Mouse (Mus musculus): ENCODE results near the gene Rex1bd. TPM values are rescaled to one million over a fixed set of nuclear protein-coding genes. Genes with fewer than 3 reads are reported as not detected.

Gene Rex1bd
- polyA plus RNA-seq, 1 experiment = 68.2 TPM

GRCm38 (mm10) chr8:70534281-70534680, 27.7 kb upstream of the Rex1bd start:
- Histone ChIP-seq H3K36me3 (ENCODE audit: control insufficient read depth) (peaks cover 85% of the 10 kb centered on the region), H3K4me3 (replicated peaks) (no peak overlapping the region), H3K9me3 (ENCODE audit: control insufficient read depth, low read length) (no peaks in the 10 kb centered on the region), H3K4me1 (ENCODE audit: control insufficient read depth) (peaks cover 49% of the 10 kb centered on the region), H3K27me3 (ENCODE audit: control insufficient read depth) (no peaks in the 10 kb centered on the region)
- TF ChIP-seq GATA1 (IDR thresholded peaks at IDR 0.05; ENCODE audit: low read length) (no peak), TAL1 (IDR thresholded peaks at IDR 0.05; ENCODE audit: low read length) (no peak)

GRCm38 (mm10) chr8:70530314-70530713, 23.8 kb upstream of the Rex1bd start:
- no peak overlapping the region for H3K4me3 ChIP-seq (replicated peaks)
- peaks cover 63% of the 10 kb centered on the region for H3K4me1 ChIP-seq (ENCODE audit: control insufficient read depth)
- peaks cover 63% of the 10 kb centered on the region for H3K36me3 ChIP-seq (ENCODE audit: control insufficient read depth)
- H3K27me3 ChIP-seq (ENCODE audit: control insufficient read depth) = no peaks in the 10 kb centered on the region
- TF ChIP-seq TAL1 (IDR thresholded peaks at IDR 0.05; ENCODE audit: low read length) (no peak), GATA1 (IDR thresholded peaks at IDR 0.05; ENCODE audit: low read length) (no peak)
- H3K9me3 ChIP-seq (ENCODE audit: control insufficient read depth, low read length) = no peaks in the 10 kb centered on the region

- H3K4me3 ChIP-seq (replicated peaks) = peak overlapping the region; percentile 50
- H3K4me1 ChIP-seq (ENCODE audit: control insufficient read depth) = peaks cover 63% of the 10 kb centered on the region
- H3K27me3 ChIP-seq (ENCODE audit: control insufficient read depth) = no peaks in the 10 kb centered on the region
- H3K36me3 ChIP-seq (ENCODE audit: control insufficient read depth) = peaks cover 58% of the 10 kb centered on the region
- no peaks in the 10 kb centered on the region for H3K9me3 ChIP-seq (ENCODE audit: control insufficient read depth, low read length)
- TF ChIP-seq GATA1 (IDR thresholded peaks at IDR 0.05; ENCODE audit: low read length) (no peak), TAL1 (IDR thresholded peaks at IDR 0.05; ENCODE audit: low read length) (no peak)
Observed at GRCm38 (mm10) chr8:70529741-70530161, 23.2 kb upstream of the Rex1bd start.

GRCm38 (mm10) chr8:70529299-70529698, 22.7 kb upstream of the Rex1bd start:
- Histone ChIP-seq H3K9me3 (ENCODE audit: control insufficient read depth, low read length) (no peaks in the 10 kb centered on the region), H3K4me1 (ENCODE audit: control insufficient read depth) (peaks cover 59% of the 10 kb centered on the region), H3K27me3 (ENCODE audit: control insufficient read depth) (no peaks in the 10 kb centered on the region), H3K36me3 (ENCODE audit: control insufficient read depth) (peaks cover 53% of the 10 kb centered on the region), H3K4me3 (replicated peaks) (peak overlapping the region; percentile 50)
- no peak for TF ChIP-seq GATA1 (IDR thresholded peaks at IDR 0.05; ENCODE audit: low read length)
- TF ChIP-seq TAL1 (IDR thresholded peaks at IDR 0.05; ENCODE audit: low read length) = no peak

GRCm38 (mm10) chr8:70528182-70528797, 21.7 kb upstream of the Rex1bd start:
- Histone ChIP-seq H3K9me3 (ENCODE audit: control insufficient read depth, low read length) (no peaks in the 10 kb centered on the region), H3K36me3 (ENCODE audit: control insufficient read depth) (peaks cover 43% of the 10 kb centered on the region), H3K4me1 (ENCODE audit: control insufficient read depth) (peaks cover 65% of the 10 kb centered on the region), H3K27me3 (ENCODE audit: control insufficient read depth) (no peaks in the 10 kb centered on the region), H3K4me3 (replicated peaks) (peak overlapping the region; percentile 77)
- TF ChIP-seq GATA1 (IDR thresholded peaks at IDR 0.05; ENCODE audit: low read length) = no peak
- no peak for TF ChIP-seq TAL1 (IDR thresholded peaks at IDR 0.05; ENCODE audit: low read length)

- H3K9me3 ChIP-seq (ENCODE audit: control insufficient read depth, low read length) = no peaks in the 10 kb centered on the region
- H3K27me3 ChIP-seq (ENCODE audit: control insufficient read depth) = no peaks in the 10 kb centered on the region
- peaks cover 37% of the 10 kb centered on the region for H3K36me3 ChIP-seq (ENCODE audit: control insufficient read depth)
- TF ChIP-seq GATA1 (IDR thresholded peaks at IDR 0.05; ENCODE audit: low read length) = no peak
- no peak for TF ChIP-seq TAL1 (IDR thresholded peaks at IDR 0.05; ENCODE audit: low read length)
- H3K4me3 ChIP-seq (replicated peaks) = peak within 1 kb of the TSS; percentile 77
- peaks cover 67% of the 10 kb centered on the region for H3K4me1 ChIP-seq (ENCODE audit: control insufficient read depth)
Observed at GRCm38 (mm10) chr8:70527512-70528181, 21.1 kb upstream of the Rex1bd start, which contains the start of the genes Fkbp8 and Kxd1. Gene Fkbp8 (plus strand): TSS chr8:70527724. Gene Kxd1 (minus strand): TSS chr8:70527956.

GRCm38 (mm10) chr8:70527111-70527511, 20.6 kb upstream of the Rex1bd start:
- Histone ChIP-seq H3K4me1 (ENCODE audit: control insufficient read depth) (peaks cover 67% of the 10 kb centered on the region), H3K36me3 (ENCODE audit: control insufficient read depth) (peaks cover 31% of the 10 kb centered on the region), H3K4me3 (replicated peaks) (peak overlapping the region; percentile 77), H3K27me3 (ENCODE audit: control insufficient read depth) (no peaks in the 10 kb centered on the region), H3K9me3 (ENCODE audit: control insufficient read depth, low read length) (no peaks in the 10 kb centered on the region)
- TF ChIP-seq TAL1 (IDR thresholded peaks at IDR 0.05; ENCODE audit: low read length) (no peak), GATA1 (IDR thresholded peaks at IDR 0.05; ENCODE audit: low read length) (no peak)

- Histone ChIP-seq H3K27me3 (ENCODE audit: control insufficient read depth) (no peaks in the 10 kb centered on the region), H3K4me3 (replicated peaks) (peak overlapping the region; percentile 93), H3K9me3 (ENCODE audit: control insufficient read depth, low read length) (no peaks in the 10 kb centered on the region), H3K4me1 (ENCODE audit: control insufficient read depth) (peaks cover 54% of the 10 kb centered on the region), H3K36me3 (ENCODE audit: control insufficient read depth) (peaks cover 26% of the 10 kb centered on the region)
- TF ChIP-seq GATA1 (IDR thresholded peaks at IDR 0.05; ENCODE audit: low read length) = no peak
- TF ChIP-seq TAL1 (IDR thresholded peaks at IDR 0.05; ENCODE audit: low read length) = no peak
Observed at GRCm38 (mm10) chr8:70522592-70523403, 16.2 kb upstream of the Rex1bd start.

- Histone ChIP-seq H3K36me3 (ENCODE audit: control insufficient read depth) (peaks cover 51% of the 10 kb centered on the region), H3K4me1 (ENCODE audit: control insufficient read depth) (peaks cover 47% of the 10 kb centered on the region), H3K27me3 (ENCODE audit: control insufficient read depth) (no peaks in the 10 kb centered on the region), H3K9me3 (ENCODE audit: control insufficient read depth, low read length) (no peaks in the 10 kb centered on the region), H3K4me3 (replicated peaks) (no peak overlapping the region)
- TF ChIP-seq GATA1 (IDR thresholded peaks at IDR 0.05; ENCODE audit: low read length) = no peak
- TF ChIP-seq TAL1 (IDR thresholded peaks at IDR 0.05; ENCODE audit: low read length) = no peak
Observed at GRCm38 (mm10) chr8:70519606-70520005, 13.1 kb upstream of the Rex1bd start.

All from erythroblast, embryonic 14.5 days (primary cell).